30 mouse cellular contexts compared by ENCODE assay signal in the genomic region with DNA sequence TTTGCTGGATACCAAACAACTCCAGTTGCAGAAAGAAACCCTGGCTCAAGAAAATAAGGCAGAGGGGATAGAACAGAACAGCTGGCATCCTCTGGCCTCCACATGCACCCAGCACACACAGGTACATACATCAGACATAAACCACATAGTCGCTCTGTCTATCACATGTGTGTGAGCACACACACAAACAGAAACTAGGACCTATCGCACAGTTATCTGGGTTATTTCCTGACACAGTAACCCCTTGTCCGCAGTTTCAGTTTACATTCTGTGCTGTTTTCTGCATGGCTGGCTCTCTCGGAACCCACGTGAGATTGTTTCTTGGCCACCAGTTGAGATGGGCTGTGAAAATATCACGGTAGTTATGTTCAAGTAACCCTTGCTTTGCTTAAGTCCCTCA. TPM values are rescaled to one million over a fixed set of nuclear protein-coding genes. Genes with fewer than 3 reads are reported as not detected.
DNase-seq lines count a peak whose midpoint lies in the region; ATAC-seq lines count a peak whose summit lies in the region.
"Had no signal": no experiment of that assay in that cellular context is flagged by ENCODE, and none has a peak within 500 bp of the region (broad histone marks: within the 10 kb centered on the region; RNA-seq: fewer than 3 reads in every experiment).

No protein-coding gene starts in this region.

- no peaks in the 10 kb centered on the region for H3K27me3 ChIP-seq in midbrain, embryonic 11.5 days (ENCODE audit: control insufficient read depth, insufficient read depth, low read length)
- H3K27me3 ChIP-seq in midbrain, embryonic 13.5 days, result no peaks in the 10 kb centered on the region
- no peaks in the 10 kb centered on the region for H3K27me3 ChIP-seq in splenic B cell, adult 2 months (ENCODE audit: control insufficient read depth, insufficient read depth, low read length, poor library complexity, severe bottlenecking)
- H3K27me3 ChIP-seq: CH12.LX; heart, embryonic 12.5 days; kidney, embryonic 15.5 days; limb, embryonic 12.5 days; liver, embryonic 15.5 days; midbrain, embryonic 15.5 days; neural tube, embryonic 13.5 days had no signal

- DNase-seq in midbrain, embryonic 11.5 days (ENCODE audit: low spot score, missing footprints), result peak; percentile 61
- DNase-seq in splenic B cell, adult 2 months (ENCODE audit: low read depth, low spot score), result peak; percentile 54
- no peak for DNase-seq in layer of hippocampus, postnatal 25 days (ENCODE audit: extremely low spot score in 1 of 2, low spot score in 1 of 2)
- DNase-seq in urinary bladder, postnatal 14 days (ENCODE audit: low spot score), result no peak
- no peak for DNase-seq in lung, postnatal 4 days
- DNase-seq: adrenal gland, postnatal 14 days; cerebellum, adult 11-12 months; cerebellum, postnatal 14 days; gastrocnemius, adult 2 months; gastrocnemius, postnatal 36 days; heart, adult 2 months; kidney, adult 18-20 months; kidney, postnatal 25 days; lung, embryonic 14.5 days; thymus, adult 18-20 months; thymus, postnatal 25 days had no signal

- no peak overlapping the region for H3K27ac ChIP-seq in midbrain, embryonic 11.5 days (ENCODE audit: low read depth, low read length)
- H3K27ac ChIP-seq in midbrain, embryonic 13.5 days, result no peak overlapping the region
- H3K27ac ChIP-seq: gastrocnemius, adult 2 months; heart, adult 2 months; hindbrain, embryonic 14.5 days; kidney, embryonic 15.5 days; left cerebral cortex, adult 2 months; liver, embryonic 15.5 days; midbrain, embryonic 15.5 days; neural tube, embryonic 13.5 days had no signal

- H3K9ac ChIP-seq in midbrain, embryonic 11.5 days (ENCODE audit: low read length), result no peak overlapping the region
- H3K9ac ChIP-seq in midbrain, embryonic 13.5 days (replicated peaks), result no peak overlapping the region
- H3K9ac ChIP-seq: heart, embryonic 12.5 days; hindbrain, embryonic 14.5 days; kidney, embryonic 15.5 days; limb, embryonic 12.5 days; liver, embryonic 15.5 days; lung, embryonic 14.5 days; midbrain, embryonic 15.5 days; neural tube, embryonic 13.5 days had no signal

- no peak for ATAC-seq in midbrain, embryonic 11.5 days (ENCODE audit: low FRiP score)
- no peak for ATAC-seq in midbrain, embryonic 13.5 days
- peak; percentile 67 for ATAC-seq in CD4-positive, CD25-positive, alpha-beta regulatory T cell, adult 4 months
- peak; percentile 51 for ATAC-seq in inflammation-experienced regulatory T-cells, adult 6 months
- ATAC-seq: forebrain, embryonic 16.5 days; midbrain, embryonic 15.5 days had no signal

- H3K9me3 ChIP-seq in midbrain, embryonic 11.5 days (ENCODE audit: control insufficient read depth, low read length), result no peaks in the 10 kb centered on the region
- no peaks in the 10 kb centered on the region for H3K9me3 ChIP-seq in midbrain, embryonic 13.5 days
- H3K9me3 ChIP-seq: heart, embryonic 12.5 days; kidney, embryonic 15.5 days; limb, embryonic 12.5 days; liver, embryonic 15.5 days; midbrain, embryonic 15.5 days; neural tube, embryonic 13.5 days had no signal

- H3K4me1 ChIP-seq in midbrain, embryonic 11.5 days (ENCODE audit: control insufficient read depth, insufficient read depth, low read length), result no peaks in the 10 kb centered on the region
- H3K4me1 ChIP-seq in midbrain, embryonic 13.5 days (replicated peaks), result no peaks in the 10 kb centered on the region
- H3K4me1 ChIP-seq: heart, embryonic 12.5 days; kidney, embryonic 15.5 days; liver, embryonic 15.5 days; midbrain, embryonic 15.5 days; neural tube, embryonic 13.5 days had no signal

- H3K4me2 ChIP-seq in midbrain, embryonic 11.5 days, result no peak overlapping the region
- no peak overlapping the region for H3K4me2 ChIP-seq in midbrain, embryonic 13.5 days (replicated peaks)
- H3K4me2 ChIP-seq: heart, embryonic 12.5 days; hindbrain, embryonic 14.5 days; kidney, embryonic 15.5 days; liver, embryonic 15.5 days; lung, embryonic 14.5 days; midbrain, embryonic 15.5 days; neural tube, embryonic 13.5 days had no signal

- no peaks in the 10 kb centered on the region for H3K36me3 ChIP-seq in midbrain, embryonic 11.5 days (ENCODE audit: control insufficient read depth, insufficient read depth, low read length)
- no peaks in the 10 kb centered on the region for H3K36me3 ChIP-seq in midbrain, embryonic 13.5 days
- H3K36me3 ChIP-seq in splenic B cell, adult 2 months (ENCODE audit: control insufficient read depth, insufficient read depth, low read length, poor library complexity, severe bottlenecking), result no peaks in the 10 kb centered on the region
- H3K36me3 ChIP-seq: heart, embryonic 12.5 days; kidney, embryonic 15.5 days; limb, embryonic 12.5 days; liver, embryonic 15.5 days; midbrain, embryonic 15.5 days; neural tube, embryonic 13.5 days had no signal

- 87% methylated on average over 6 of the region's 6 CpGs for WGBS in midbrain, embryonic 11.5 days
- 91% methylated on average over 6 of the region's 6 CpGs for WGBS in midbrain, embryonic 13.5 days

- no peak overlapping the region for H3K4me3 ChIP-seq in midbrain, embryonic 11.5 days (ENCODE audit: low read depth, low read length)
- H3K4me3 ChIP-seq in midbrain, embryonic 13.5 days (replicated peaks), result no peak overlapping the region
- H3K4me3 ChIP-seq: erythroblast, embryonic 14.5 days; gastrocnemius, adult 2 months; heart, adult 2 months; heart, embryonic 12.5 days; kidney, embryonic 15.5 days; left cerebral cortex, adult 2 months; limb, embryonic 12.5 days; liver, embryonic 15.5 days; midbrain, embryonic 15.5 days; neural tube, embryonic 13.5 days had no signal

RNA-seq across cellular contexts. Expression of a gene that starts 28.6 kb away (rescaled TPM):
- polyA plus RNA-seq in midbrain, embryonic 11.5 days (2014; fragmentation: Nextera tagmentation; extraction: Ambion mirVana), result 44.7 and 47.5 TPM in 2 replicates
- 52.9 and 58.2 TPM in 2 replicates for polyA plus RNA-seq in midbrain, embryonic 13.5 days (2015; fragmentation: Nextera tagmentation; extraction: Ambion mirVana)
- 100 to 1,000 TPM; 220 to 247 TPM for polyA plus RNA-seq in CD4-positive, CD25-positive, alpha-beta regulatory T cell, adult 4 months (2017; shearing (Covaris generic))
- 100 to 1,000 TPM; 133 to 334 (median 288) TPM for polyA plus RNA-seq in inflammation-experienced regulatory T-cells, adult 6 months (2017; shearing (Covaris generic))
- 10 to 100 TPM; 40.7 to 49.1 TPM for total RNA-seq in layer of hippocampus, postnatal 25 days (2021)

Comparison
In these comparisons a context has a peak if more than half of its experiments do, and no peak if none do; other contexts are left out.
1. ATAC-seq: peak in CD4-positive, CD25-positive, alpha-beta regulatory T cell, adult 4 months (single experiment) and inflammation-experienced regulatory T-cells, adult 6 months (single experiment); none in midbrain, embryonic 11.5 days (single experiment) and midbrain, embryonic 13.5 days (single experiment).
2. DNase-seq: peak in midbrain, embryonic 11.5 days (single experiment) and splenic B cell, adult 2 months (single experiment); none in layer of hippocampus, postnatal 25 days (0 of 2), urinary bladder, postnatal 14 days (single experiment) and lung, postnatal 4 days (0 of 2).